Mouse (Mus musculus): ENCODE data around the gene Cers6. TPM values are rescaled to one million over a fixed set of nuclear protein-coding genes. Genes with fewer than 3 reads are reported as not detected.

Cers6 gene
- polyA plus RNA-seq, 1 experiment from 2014 or later = 8.4 TPM

GRCm38 (mm10) chr2:68885206-68885605 is 24.0 kb downstream of the Cers6 start:
- no peaks in the 10 kb centered on the region for H3K27me3 ChIP-seq
- no peaks in the 10 kb centered on the region for H3K9me3 ChIP-seq (replicated peaks)
- no peak overlapping the region for H3K4me2 ChIP-seq
- no peak overlapping the region for H3K9ac ChIP-seq
- ATAC-seq (ENCODE audit: insufficient read depth) = no peak
- H3K27ac ChIP-seq (replicated peaks) = no peak overlapping the region
- H3K4me1 ChIP-seq (replicated peaks) = no peaks in the 10 kb centered on the region
- no peaks in the 10 kb centered on the region for H3K36me3 ChIP-seq (replicated peaks)
- 60% methylated on average over 2 of the region's 2 CpGs for WGBS (ENCODE audit: insufficient replicate concordance)
- H3K4me3 ChIP-seq (replicated peaks) = no peak overlapping the region

GRCm38 (mm10) chr2:68885766-68886496 is 24.7 kb downstream of the Cers6 start:
- H3K4me2 ChIP-seq = no peak overlapping the region
- ATAC-seq (ENCODE audit: insufficient read depth) = no peak
- H3K9me3 ChIP-seq (replicated peaks) = no peaks in the 10 kb centered on the region
- H3K27me3 ChIP-seq = no peaks in the 10 kb centered on the region
- no peak overlapping the region for H3K27ac ChIP-seq (replicated peaks)
- no peaks in the 10 kb centered on the region for H3K36me3 ChIP-seq (replicated peaks)
- H3K9ac ChIP-seq = no peak overlapping the region
- WGBS (ENCODE audit: insufficient replicate concordance) = 49% methylated on average over 4 of the region's 4 CpGs
- no peak overlapping the region for H3K4me3 ChIP-seq (replicated peaks)
- no peaks in the 10 kb centered on the region for H3K4me1 ChIP-seq (replicated peaks)

GRCm38 (mm10) chr2:68886661-68887060 is 25.4 kb downstream of the Cers6 start:
- Histone ChIP-seq H3K4me1 (replicated peaks) (no peaks in the 10 kb centered on the region), H3K9me3 (replicated peaks) (no peaks in the 10 kb centered on the region), H3K36me3 (replicated peaks) (no peaks in the 10 kb centered on the region), H3K9ac (no peak overlapping the region), H3K4me2 (no peak overlapping the region), H3K27ac (replicated peaks) (no peak overlapping the region), H3K27me3 (no peaks in the 10 kb centered on the region), H3K4me3 (replicated peaks) (no peak overlapping the region)
- 70% methylated on average over 4 of the region's 4 CpGs for WGBS (ENCODE audit: insufficient replicate concordance)
- ATAC-seq (ENCODE audit: insufficient read depth) = no peak

- Histone ChIP-seq H3K27ac (replicated peaks) (no peak overlapping the region), H3K4me2 (no peak overlapping the region), H3K4me3 (replicated peaks) (no peak overlapping the region), H3K9me3 (replicated peaks) (no peaks in the 10 kb centered on the region), H3K27me3 (no peaks in the 10 kb centered on the region), H3K9ac (no peak overlapping the region), H3K4me1 (replicated peaks) (no peaks in the 10 kb centered on the region), H3K36me3 (replicated peaks) (no peaks in the 10 kb centered on the region)
- 63% methylated on average over 3 of the region's 3 CpGs for WGBS (ENCODE audit: insufficient replicate concordance)
- ATAC-seq (ENCODE audit: insufficient read depth) = no peak
Observed at GRCm38 (mm10) chr2:68888094-68888705, 27.0 kb downstream of the Cers6 start.

- no peak overlapping the region for H3K4me2 ChIP-seq
- no peak overlapping the region for H3K4me3 ChIP-seq (replicated peaks)
- H3K9me3 ChIP-seq (replicated peaks) = no peaks in the 10 kb centered on the region
- no peak overlapping the region for H3K27ac ChIP-seq (replicated peaks)
- H3K36me3 ChIP-seq (replicated peaks) = no peaks in the 10 kb centered on the region
- 61% methylated on average over 5 of the region's 5 CpGs for WGBS (ENCODE audit: insufficient replicate concordance)
- no peaks in the 10 kb centered on the region for H3K4me1 ChIP-seq (replicated peaks)
- no peaks in the 10 kb centered on the region for H3K27me3 ChIP-seq
- ATAC-seq (ENCODE audit: insufficient read depth) = no peak
- H3K9ac ChIP-seq = no peak overlapping the region
Observed at GRCm38 (mm10) chr2:68889661-68890170, 28.5 kb downstream of the Cers6 start.

GRCm38 (mm10) chr2:68892476-68892875 is 31.2 kb downstream of the Cers6 start:
- Histone ChIP-seq H3K4me1 (replicated peaks) (no peaks in the 10 kb centered on the region), H3K9me3 (replicated peaks) (no peaks in the 10 kb centered on the region), H3K27me3 (no peaks in the 10 kb centered on the region), H3K4me3 (replicated peaks) (no peak overlapping the region), H3K9ac (no peak overlapping the region), H3K36me3 (replicated peaks) (no peaks in the 10 kb centered on the region), H3K27ac (replicated peaks) (no peak overlapping the region), H3K4me2 (no peak overlapping the region)
- ATAC-seq (ENCODE audit: insufficient read depth) = no peak
- WGBS (ENCODE audit: insufficient replicate concordance) = 79% methylated on average over 4 of the region's 4 CpGs

- Histone ChIP-seq H3K36me3 (replicated peaks) (no peaks in the 10 kb centered on the region), H3K27ac (replicated peaks) (no peak overlapping the region), H3K4me3 (replicated peaks) (no peak overlapping the region), H3K4me1 (replicated peaks) (0 out of 2 replicates have a peak, but pooled peaks cover 2% of the 10 kb centered on the region), H3K9ac (no peak overlapping the region), H3K4me2 (no peak overlapping the region), H3K27me3 (no peaks in the 10 kb centered on the region), H3K9me3 (replicated peaks) (no peaks in the 10 kb centered on the region)
- no peak for ATAC-seq (ENCODE audit: insufficient read depth)
- 76% methylated on average over 10 of the region's 10 CpGs for WGBS (ENCODE audit: insufficient replicate concordance)
Observed at GRCm38 (mm10) chr2:68895044-68895764, 34.0 kb downstream of the Cers6 start.

- no peak for ATAC-seq (ENCODE audit: insufficient read depth)
- 59% methylated on average over 4 of the region's 4 CpGs for WGBS (ENCODE audit: insufficient replicate concordance)
- Histone ChIP-seq H3K4me2 (no peak overlapping the region), H3K4me3 (replicated peaks) (no peak overlapping the region), H3K36me3 (replicated peaks) (no peaks in the 10 kb centered on the region), H3K9me3 (replicated peaks) (no peaks in the 10 kb centered on the region), H3K4me1 (replicated peaks) (peaks cover 12% of the 10 kb centered on the region), H3K27me3 (no peaks in the 10 kb centered on the region), H3K27ac (replicated peaks) (no peak overlapping the region), H3K9ac (no peak overlapping the region)
Observed at GRCm38 (mm10) chr2:68896196-68896595, 35.0 kb downstream of the Cers6 start.

- Histone ChIP-seq H3K4me3 (replicated peaks) (no peak overlapping the region), H3K36me3 (replicated peaks) (no peaks in the 10 kb centered on the region), H3K4me1 (replicated peaks) (peaks cover 12% of the 10 kb centered on the region), H3K4me2 (no peak overlapping the region), H3K9ac (no peak overlapping the region), H3K9me3 (replicated peaks) (no peaks in the 10 kb centered on the region), H3K27ac (replicated peaks) (no peak overlapping the region), H3K27me3 (no peaks in the 10 kb centered on the region)
- no peak for ATAC-seq (ENCODE audit: insufficient read depth)
- WGBS (ENCODE audit: insufficient replicate concordance) = 59% methylated on average over 7 of the region's 7 CpGs
Observed at GRCm38 (mm10) chr2:68899770-68900521, 38.7 kb downstream of the Cers6 start.

GRCm38 (mm10) chr2:68900640-68901378 is 39.6 kb downstream of the Cers6 start:
- no peak overlapping the region for H3K4me2 ChIP-seq
- no peak overlapping the region for H3K27ac ChIP-seq (replicated peaks)
- H3K4me3 ChIP-seq (replicated peaks) = no peak overlapping the region
- H3K27me3 ChIP-seq = no peaks in the 10 kb centered on the region
- H3K36me3 ChIP-seq (replicated peaks) = no peaks in the 10 kb centered on the region
- ATAC-seq (ENCODE audit: insufficient read depth) = no peak; the same call in 1 of the 2 replicates
- H3K4me1 ChIP-seq (replicated peaks) = peaks cover 12% of the 10 kb centered on the region
- no peaks in the 10 kb centered on the region for H3K9me3 ChIP-seq (replicated peaks)
- H3K9ac ChIP-seq = no peak overlapping the region
- 13% methylated on average over 9 of the region's 9 CpGs for WGBS (ENCODE audit: insufficient replicate concordance)
